Mouse (Mus musculus) right cerebral cortex, adult 2 months (tissue): ENCODE data around the gene Gins2.

Experiments used
- DNase-seq, 2 experiments: peaks; one replicate each; pipeline ENCODE4 v3.0.0; 2021 to 2022; ENCODE audit warnings: low spot score in 2 of 2

Gene Gins2

DNA sequence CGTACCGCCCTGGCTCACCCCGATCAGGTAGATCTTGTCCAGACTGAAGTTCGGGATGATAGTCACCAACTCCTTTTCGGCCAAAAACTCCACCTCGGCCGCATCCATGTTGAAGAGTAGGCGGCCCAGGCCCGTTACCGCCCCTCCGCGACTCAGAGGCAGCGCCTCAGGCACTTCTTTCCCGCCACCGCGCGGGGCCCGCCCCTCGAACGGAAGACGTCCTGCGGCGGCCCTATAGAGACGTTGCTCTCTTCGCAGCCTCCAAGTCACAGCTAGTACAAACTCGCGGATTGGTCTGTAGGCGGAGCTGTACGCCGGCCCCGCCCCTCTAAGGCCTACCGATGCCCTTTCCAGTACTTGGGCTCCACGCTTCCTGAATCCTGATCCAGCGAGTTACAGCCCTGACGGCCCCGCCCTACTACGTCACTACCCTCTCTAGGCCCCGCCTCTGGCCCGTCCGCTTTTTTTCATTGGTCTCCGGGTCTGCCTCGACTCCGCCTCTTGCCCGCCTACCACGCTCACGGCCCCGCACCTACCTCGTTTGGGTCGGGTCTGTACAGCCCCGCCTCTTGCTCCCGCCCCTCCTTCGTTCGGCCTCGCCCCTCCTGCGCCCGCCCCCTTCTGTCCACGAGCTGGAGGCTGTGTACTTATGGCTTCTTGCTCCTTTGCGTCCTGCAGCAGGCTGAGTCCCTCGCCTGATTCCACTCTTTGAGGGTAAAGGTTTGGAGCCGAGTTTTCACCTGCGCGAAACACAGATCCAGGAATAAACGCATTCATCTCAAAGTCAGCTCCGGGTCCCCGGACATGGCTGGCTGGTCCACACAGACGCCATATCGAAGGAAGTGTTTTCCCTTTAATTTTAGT lies at the start of gene Gins2:
Gins2 (minus strand) TSS at position 397 of the 864 bp plus-strand sequence.
- DNase-seq: peak; percentile 98 to 99

- DNase-seq: peak; percentile 26 to 33
Measured at GRCm38 (mm10) chr8:120634329-120634839, 45.3 kb upstream of the Gins2 start.

GRCm38 (mm10) chr8:120633665-120634271 lies 44.7 kb upstream of the Gins2 start:
- DNase-seq: no peak

GRCm38 (mm10) chr8:120632969-120633664 lies 44.0 kb upstream of the Gins2 start:
- no peak for DNase-seq

- DNase-seq: peak in 1 of 2 experiments; percentile 18
Measured at GRCm38 (mm10) chr8:120631441-120632375, 42.6 kb upstream of the Gins2 start.

DNA sequence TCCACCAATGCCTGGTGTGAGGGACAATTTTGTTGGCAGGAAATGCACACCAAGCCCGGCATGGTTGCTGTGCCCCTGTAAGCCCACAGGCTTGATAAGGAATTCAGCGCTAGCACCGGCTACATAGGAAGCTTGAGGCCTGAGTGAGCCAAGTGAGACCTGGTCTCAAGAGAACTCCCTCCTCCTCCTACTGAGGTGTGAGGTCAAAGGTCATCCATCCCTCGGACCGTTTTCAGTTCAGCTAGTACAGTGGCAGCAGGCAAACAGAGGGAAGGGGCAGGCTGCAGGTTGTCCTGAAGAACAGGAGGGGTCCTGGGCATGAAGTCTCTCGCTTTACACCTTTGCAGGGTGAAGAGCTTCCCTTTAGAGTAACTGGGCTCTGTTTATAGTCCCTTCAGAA lies 41.7 kb upstream of the Gins2 start:
- no peak for DNase-seq

DNA sequence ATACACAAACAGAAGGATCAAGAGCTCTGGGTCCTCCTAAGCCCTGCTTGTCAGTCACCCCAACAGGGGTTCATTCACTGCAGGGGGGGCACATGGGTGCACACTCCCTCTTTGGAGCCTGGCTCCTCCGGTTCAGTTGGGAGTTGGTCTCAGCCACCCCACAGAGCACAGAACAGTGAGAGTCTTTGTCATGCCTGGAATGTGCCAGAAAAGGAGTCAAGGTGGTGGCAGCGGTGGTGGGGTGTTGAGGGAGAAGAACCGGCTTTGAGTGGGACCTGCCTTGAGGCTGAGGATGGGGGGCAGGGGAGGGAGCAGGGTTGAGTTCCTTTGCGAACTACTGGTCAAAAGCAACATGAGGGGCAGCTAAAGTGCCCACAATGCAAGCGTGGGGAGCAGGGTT lies 40.9 kb upstream of the Gins2 start:
- DNase-seq: no peak

- no peak for DNase-seq
Measured at GRCm38 (mm10) chr8:120627298-120627697, 38.2 kb upstream of the Gins2 start.

DNA sequence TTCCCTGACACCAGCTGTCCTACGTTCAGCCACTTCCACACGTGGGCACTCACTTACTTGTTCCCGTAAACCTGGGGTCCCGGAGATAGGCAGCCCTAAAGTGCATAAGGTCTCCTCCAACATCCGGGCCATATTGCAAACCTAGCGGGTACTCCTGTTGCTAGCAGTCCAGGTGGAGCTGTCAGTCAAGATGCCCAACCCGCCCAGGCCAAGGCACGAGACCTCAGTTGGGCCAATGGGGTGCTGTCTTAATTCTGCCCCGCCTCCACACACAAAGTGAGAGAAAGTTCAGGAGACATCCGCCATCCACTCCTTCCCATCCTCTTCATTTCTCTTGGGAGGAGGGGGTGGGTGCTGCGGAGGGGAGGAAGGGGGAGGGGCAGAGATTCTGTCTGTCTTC lies 37.4 kb upstream of the Gins2 start:
- no peak for DNase-seq

DNA sequence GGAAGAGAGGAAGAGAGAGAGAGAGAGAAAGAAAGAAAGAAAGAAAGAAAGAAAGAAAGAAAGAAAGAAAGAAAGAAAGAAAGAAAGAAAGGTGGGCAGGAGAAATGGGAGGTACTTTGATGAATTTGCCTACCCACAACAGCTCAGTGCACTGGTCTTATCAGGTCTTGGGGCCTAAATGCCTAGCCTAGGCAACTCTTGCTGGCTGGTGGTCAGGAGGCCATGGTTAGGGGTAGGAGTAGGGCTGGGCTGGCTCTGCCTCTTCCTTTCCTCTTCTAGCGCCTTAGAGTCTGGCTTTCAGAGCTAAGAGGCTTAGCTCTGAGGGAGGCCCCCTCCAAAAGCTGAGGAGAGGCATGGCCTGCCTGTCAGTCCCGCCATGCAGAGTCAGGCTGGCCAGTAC lies 34.5 kb upstream of the Gins2 start:
- no peak for DNase-seq

DNA sequence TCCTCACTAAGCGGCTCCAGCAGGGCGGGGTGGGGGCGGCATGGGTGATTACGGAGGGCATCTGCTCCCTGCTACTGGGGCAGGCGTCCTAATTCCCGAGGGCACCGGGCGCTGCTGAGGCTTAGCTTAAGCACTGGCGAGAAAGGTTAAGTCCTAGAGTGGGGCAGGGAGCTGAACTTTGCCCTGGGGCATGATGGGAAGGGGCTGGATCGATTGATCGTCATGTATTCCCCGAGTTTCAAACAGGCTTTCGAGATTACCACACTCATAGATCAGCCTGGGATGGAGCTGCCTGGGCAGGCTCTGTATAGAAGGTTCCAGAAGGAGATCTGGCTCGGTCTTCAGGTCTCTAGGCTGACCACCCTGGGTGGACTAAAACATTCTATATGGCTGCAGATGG lies 33.1 kb upstream of the Gins2 start:
- no peak for DNase-seq

GRCm38 (mm10) chr8:120620441-120620840 lies 31.3 kb upstream of the Gins2 start:
- DNase-seq: no peak

GRCm38 (mm10) chr8:120619235-120620180 lies 30.4 kb upstream of the Gins2 start:
- DNase-seq: peak; percentile 23 to 49

- peak; percentile 74 to 78 for DNase-seq
Measured at GRCm38 (mm10) chr8:120618110-120618509, 29.0 kb upstream of the Gins2 start.

DNA sequence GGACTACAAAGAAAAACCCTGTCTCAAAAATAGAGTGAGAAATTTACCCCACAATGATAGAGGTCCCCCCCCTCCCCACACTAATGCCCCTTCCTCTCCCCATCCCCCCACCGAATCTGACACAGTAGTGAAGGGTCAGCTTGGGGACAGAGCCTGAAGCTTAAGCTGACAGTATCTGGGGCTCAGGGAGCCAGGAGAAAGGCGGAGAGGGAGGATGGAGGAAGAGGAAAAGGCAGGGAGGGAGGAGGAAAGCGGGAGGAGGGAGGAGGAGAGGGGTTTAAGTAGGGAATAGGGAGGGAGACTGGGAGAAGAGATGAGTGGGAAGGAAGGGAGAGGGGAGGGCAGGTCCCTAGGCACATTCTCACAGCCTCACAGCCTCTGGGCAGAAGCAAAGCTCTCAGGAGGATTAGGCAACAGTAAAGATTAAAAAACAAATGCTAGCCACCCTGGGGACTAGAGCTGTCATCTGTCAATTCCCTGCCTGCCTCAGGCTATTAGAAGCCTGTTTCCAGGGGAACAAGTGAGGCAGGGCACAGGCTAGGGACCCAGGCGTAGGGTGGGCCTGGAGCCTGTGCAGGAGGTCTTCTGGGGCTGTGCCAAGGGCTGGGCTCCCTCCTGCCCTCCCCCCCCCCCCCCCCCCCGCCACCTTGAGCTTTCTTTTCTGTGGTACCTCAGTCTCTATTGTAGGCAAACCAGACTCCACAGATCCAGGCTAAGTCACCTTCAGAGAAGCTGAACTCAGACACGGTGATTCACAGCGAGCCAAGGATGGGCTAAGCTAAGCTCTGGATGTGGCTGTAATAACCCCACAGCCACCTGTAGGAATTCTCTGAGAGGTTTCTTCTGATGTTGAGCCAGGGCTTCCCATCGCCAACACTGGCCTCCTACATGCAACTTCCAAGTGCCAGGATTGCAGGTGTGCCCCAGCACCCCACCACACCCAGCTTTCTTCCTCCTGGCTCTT lies 27.8 kb upstream of the Gins2 start:
- DNase-seq: no peak

DNA sequence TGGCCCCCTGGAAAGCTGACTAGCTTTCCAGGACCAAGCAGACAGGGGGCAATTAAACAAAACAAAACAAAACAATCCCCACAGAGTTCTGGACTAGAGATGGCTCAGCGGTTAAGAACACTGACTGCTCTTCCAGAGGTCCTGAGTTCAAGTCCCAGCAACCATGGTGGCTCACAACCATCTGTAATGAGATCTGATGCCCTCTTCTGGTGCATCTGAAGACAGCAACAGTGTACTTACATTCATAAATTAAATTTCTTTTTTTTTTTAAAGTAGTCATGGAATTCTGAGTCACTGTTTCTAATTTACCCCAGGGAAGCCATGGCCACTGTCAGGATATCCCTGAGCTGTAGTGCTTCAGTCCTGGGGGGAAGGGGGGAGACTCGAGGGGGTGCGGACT lies 25.4 kb upstream of the Gins2 start:
- DNase-seq: no peak

DNA sequence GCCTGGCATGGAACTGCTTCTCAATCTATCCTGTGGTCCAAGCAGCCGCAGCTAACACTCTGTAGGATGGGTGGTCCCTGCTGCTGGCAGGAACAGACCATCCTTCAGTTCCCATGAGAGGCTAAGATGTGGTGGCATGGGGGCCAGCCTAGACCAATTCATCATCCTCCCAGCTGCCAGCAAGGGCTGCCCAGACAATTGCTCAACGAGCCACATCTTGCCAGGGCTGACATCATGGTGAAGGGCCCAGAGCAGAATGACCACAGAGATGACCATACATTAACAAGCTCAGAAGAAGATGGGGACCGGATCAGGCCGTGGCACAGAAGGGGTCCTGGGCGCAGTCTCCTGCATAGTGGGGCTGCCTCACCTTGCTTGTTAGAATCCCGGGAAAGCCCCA lies 21.7 kb upstream of the Gins2 start:
- no peak for DNase-seq

DNA sequence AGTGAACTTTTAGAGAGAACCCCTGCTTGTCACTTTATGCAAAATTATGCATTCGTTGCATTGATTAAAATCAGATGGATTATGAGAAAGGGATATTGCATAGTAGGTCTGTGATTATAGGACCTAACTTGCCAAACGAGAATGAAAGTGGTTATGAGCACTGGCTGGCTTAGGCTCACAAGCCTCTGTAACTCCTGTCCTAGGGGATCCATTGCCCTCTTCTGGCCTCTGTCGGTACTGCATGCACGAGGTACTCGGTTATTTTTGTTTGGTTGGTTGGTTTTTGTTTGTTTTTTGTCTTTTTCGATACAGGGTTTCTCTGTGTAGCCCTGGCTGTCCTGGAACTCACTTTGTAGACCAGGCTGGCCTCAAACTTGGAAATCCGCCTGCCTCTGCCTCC lies 18.8 kb upstream of the Gins2 start:
- DNase-seq: peak; percentile 85 to 89

DNA sequence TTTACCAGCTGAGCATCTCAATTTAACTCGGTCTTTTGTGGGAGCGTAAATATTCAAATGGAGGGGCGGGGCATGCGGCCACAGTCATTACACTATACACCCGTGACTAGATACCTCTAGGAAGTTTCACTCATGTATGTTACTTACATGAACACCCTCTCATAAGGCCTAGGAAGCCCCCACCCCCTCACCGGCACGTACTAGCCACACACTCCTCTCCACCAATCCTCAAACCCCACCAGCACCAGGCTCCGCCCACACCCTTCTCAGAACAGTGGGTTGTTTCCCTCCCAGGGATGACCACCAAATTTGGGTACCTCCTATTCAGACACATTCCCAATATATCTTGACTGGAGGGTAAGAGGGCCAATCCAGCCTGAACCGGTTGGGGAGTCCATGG lies 18.4 kb upstream of the Gins2 start:
- no peak for DNase-seq
